Mouse (Mus musculus): Measurements from ENCODE around the gene Clic1.
A peak's percentile ranks its signal among the peaks of the same experiment; 100 is the strongest.
"Not testable (repeated sequence)": the region's sequence is repeated elsewhere in the genome, so short reads cannot be mapped to it uniquely, and the experiment has no call there.

Gene Clic1

DNA sequence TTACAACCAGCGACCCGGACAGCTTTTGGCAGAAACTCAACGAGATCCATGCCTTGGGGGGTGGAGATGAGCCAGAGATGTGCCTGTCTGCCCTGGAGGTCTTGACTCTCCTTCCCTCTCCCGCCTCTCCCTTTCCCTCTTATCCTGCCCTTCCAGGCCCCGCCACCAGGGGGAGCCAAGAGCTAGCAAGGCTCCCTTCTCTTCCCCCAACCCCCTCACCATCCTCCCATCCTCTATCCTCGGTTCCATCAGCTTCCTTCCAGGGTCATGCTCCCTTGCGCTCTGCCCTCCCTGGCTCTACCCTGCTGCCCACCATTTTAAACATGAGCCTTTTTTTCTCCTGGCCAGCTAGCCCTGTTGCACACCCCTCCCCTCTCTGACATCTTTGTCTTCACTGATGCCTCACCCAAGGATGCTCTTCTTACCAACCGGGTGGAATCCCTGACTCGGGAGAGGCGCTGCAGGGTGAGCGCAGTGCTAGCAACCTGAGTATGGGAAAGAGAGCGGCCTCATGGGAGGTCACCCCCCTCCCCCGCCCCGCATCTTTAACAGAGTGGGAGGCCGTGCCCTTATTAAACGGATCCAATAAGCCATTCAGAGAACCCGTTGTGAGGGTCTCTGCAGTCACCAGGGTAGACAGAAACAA lies 28.5 kb upstream of the Clic1 start:
- peak; percentile 83 for DNase-seq

DNA sequence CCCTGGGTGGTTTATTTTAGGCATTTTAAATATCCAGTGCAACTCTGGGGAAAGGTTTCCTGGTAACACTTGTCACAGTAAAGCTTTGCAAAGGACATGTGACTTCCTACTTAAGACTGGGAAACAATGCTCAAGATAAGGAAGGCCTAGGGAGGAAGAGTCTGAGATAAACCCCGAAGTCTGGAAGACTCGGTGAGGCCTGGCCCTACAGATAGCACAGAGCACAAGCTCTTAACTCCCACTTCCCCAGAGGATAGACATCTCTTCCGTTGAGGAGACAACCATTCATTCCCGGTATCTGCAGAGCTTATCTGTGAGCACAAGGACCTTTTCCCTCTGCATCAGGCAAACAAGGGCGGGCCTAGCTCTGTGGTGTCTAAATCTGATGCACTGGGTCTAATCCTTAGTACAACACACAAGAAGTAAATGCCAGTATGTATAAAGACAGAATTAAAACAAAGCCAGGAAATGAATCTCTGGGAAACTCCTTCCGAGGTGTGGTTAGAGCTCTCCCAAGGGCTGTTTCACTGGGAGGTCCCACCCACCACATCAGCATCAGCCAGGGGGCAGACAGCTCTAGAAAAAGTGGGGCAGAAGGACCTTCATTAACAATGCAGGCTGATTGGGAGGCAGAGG lies 27.8 kb upstream of the Clic1 start:
- DNase-seq: no peak

DNA sequence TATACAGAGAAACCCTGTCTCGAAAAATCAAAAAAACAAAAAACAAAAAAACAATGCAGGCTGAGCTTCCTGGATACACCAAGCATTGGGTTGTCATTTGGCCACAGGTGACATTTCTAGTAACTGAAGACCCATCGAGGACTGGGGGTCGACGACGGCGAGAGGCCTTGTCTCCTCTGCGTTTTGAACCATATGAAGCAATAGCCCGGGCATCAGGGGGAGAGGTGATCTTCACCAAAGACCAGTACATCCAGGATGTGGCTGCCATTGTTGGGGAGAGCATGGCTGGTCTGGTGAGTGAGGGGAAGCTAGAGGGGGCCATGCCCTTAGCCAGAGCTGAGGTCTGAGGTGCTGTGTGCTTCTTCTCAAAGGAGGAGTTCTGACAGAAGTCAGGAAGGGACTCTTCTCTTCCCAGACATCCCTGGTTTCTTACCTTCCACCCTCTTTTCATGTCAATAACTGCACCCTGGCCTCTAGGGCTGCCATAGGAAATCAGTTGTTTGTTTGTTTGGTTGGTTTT lies 27.2 kb upstream of the Clic1 start:
- DNase-seq: no peak

DNA sequence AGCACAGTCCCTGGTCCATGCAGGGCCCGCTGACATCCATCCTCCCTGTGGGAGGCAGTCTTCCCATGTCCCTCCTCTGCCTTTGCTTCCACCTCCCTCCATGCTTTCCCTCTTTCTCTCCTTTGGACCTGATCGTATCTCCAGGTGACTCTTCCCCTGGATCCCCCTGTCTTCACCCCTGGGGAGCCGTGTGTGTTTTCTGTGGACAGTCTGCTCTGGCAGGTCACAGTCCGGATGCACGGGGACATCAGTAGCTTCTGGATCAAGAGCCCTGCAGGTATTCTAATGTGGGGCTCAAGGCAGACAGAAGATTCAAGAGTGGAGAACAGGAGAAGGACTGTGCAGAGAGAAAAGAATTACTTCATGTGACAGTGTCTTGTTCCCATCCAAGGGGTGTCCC lies 26.5 kb upstream of the Clic1 start:
- no peak for DNase-seq

DNA sequence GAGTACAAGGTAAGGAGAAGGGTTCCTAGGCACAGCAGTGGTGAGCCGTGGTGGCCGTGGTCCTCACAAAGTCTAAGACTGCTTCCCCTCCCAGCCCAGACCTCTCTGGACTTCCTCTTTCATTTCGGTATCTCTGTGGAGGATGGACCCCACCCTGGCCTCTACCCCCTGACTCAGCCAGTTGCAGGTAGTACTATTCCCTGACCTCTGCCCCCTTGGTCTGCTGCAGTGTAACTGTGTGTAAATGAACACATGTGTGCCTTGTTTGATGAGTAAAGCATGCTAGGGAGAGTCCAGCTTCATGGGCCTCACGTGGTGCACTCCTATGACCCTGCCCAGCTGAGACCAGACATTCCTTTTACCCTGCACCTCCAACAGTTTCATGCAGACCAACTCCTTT lies 26.0 kb upstream of the Clic1 start:
- no peak for DNase-seq

DNA sequence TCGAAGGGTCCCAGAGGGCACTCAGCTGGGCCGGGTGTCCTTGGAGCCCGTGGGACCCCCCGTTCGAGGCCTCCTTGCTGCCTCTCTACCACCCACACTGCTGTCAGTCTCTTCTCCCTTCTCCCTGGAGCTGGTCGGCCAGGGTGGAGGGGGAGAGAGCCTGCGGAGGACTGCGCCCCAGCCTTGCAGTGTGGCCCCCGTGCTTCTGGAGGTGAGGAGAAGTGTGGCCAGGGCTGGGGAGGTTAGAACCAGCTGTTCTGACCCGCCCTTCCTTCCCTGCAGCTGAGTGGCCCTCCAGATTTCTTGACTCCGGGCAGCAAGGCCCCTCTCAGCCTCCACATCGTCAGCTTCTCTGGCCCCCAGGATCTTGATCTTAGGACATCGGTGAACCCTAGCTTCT lies 25.5 kb upstream of the Clic1 start:
- DNase-seq: no peak

DNA sequence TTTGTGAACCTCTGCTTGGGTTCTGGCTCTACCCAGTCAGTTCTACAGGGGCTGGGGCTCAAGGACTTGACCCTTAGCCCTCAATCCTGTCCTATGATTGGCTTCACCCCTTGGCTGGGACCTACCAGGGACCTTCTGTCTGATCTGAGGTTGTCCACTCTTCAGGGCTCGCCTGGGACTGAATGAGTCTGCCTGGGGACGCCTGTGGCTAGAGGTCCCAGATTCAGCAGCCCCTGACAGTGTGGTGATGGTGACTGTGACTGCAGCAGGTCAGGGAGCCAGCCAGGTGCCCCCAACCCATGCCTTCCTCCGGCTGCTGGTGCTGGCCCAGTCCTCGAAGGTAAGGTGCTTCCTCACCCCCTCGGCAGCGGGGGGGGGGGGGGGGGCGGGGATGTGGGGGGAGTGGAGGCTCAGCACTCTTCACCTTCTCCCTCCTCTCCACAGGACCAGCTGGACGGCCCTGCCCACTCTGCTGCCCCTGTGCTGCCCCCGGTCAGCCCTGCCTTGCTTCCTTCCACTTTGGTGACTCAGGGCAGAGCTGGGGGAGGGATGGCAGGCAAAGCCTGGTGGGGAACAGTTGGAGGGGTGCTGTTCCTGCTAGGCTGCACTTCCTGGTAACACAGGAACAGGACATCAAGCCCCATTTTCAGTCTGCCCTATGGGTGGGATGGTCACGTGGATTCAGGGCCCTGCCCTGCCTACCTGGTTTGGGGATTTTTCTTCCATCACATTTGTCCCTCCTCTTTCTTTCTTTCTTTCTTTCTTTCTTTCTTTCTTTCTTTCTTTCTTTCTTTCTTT lies 24.9 kb upstream of the Clic1 start:
- no peak for DNase-seq

DNA sequence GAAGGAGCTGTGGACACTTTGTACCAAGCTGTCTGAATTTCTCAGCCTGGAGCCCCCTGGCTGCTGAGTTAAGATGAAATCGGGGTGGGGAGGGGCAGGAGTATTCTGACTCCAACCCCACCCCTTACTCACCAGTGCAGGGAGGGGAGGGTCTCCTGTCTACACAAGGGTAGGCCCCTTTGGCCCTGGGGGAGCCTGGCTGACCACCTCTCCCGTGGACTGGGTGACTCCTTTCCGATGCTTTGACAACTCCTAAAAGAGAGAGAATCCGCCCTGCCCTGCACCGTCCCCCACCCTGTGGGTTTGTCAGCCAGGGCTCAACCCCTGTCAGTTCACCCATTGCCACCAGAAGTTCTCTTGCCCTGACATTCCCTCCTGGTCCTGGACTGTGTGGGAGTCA lies 23.6 kb upstream of the Clic1 start:
- no peak for DNase-seq

DNA sequence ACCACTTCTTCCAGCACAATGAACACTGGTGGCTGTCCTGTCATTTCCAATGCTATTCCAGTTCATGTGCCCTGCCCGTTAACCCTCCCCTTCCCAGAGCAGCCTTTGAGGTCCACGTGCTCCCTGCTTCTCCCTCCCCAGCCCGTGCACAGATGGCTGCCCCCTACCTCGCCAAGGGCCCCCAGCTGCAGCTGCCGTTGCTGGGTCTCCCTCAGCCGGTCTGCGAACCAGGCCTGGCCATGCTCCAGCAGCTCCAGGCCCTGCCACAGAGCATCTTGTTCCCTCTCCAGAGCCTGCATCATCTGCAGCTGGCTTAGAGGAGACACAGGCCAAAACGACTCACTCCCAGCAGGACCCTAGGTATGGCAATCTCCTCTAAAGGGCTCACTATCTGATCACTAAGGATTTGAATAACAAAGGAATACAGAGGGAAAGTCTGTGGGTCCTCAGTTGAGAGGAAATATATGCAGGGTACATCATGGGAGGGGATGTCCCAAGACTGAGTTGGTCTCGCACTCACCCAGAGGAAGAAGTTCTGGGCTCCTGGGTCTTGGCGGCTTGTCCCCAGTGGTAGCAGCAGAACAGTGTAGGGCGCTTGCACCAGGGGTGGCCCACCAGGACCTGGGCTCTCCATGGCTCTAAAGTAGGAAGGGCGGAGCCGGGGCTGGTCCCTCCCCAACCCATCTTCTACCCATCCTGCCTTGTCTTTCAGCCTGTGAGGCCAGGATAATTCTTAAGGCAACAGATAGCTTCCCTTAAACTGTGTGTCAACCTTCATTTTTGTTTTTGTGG lies 22.3 kb upstream of the Clic1 start, which contains the start of gene Sapcd1:
TSS of gene Sapcd1 (minus strand) at position 740 of the 792 bp plus-strand sequence.
- DNase-seq: peak; percentile 46

DNA sequence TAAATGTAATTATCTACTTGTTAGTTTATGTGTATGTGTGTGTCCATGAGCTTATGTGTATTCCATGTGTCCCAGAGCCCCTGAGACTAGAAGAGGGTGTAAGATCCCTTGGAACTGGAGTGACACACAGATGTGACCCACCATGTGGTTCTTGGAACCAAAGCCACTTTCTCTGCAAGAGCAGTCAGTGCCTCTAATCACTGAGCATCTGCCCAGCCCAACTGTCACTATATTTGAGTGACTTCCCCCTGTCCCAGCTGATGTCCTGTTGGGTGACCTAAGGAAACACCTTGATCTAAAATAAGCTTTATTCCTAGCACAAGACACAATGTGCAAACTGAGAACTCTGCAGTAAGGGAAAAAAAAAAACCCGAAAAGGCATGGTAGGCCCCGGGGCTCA lies 21.5 kb upstream of the Clic1 start:
- no peak for DNase-seq

DNA sequence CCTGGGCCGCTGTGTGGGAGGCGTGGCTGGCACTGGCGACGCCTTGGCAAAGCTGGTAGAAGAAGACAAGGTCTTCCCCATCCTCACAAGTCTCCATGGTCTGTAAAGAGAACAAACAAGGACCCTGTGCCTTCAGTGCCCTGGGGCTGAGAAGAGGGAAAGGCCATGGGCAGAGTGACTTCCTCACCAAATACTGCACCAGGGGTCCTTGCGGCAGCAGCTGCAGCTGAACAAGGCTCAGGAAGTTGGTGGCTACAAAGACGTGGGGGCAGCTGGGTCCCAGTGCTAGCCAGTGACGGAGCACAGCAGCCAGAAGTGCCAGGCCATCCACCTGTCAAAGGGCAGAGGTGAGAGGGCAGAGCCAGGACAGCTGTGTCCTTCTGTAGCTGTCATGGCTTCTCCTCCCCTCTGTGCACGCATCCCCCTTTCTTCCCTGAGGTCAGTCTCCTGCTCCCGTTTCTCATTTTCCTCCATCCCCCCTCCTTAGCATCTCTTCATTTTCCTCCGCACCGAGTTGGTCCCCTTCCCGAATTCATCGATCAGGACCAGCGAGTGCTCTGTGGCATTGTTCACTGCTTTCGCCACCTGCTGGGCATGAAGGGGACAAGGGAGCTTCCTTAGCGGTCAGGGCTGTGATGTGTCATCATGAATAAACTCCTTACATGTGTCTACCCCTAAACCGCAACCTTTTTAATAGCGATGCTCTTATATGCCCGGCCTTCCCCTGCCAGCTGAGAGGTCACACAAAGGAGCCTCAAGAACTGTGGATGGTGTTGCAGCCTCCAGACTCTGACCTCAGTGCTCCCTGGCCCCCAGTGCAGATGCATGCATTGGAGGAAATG lies 19.9 kb upstream of the Clic1 start:
- no peak for DNase-seq

DNA sequence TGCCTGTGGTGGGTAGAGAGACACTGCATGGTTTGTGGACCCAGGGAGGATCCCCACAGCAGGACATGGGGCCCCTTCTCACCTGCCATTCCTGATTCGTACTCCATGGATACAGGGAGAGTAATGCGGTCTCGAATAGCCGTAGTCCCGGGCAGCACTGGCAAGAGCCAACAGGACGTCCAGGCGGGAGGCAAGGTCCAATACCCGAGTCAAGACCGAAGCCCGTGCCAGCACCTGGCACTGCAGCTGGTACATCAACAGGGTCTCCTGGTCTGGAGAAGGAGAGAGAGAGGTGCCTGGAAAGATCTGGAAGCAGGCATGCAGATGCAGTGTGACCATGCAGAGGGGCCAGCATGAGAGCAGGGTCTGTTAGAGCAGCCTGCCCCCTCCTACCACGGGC lies 18.5 kb upstream of the Clic1 start:
- no peak for DNase-seq

DNA sequence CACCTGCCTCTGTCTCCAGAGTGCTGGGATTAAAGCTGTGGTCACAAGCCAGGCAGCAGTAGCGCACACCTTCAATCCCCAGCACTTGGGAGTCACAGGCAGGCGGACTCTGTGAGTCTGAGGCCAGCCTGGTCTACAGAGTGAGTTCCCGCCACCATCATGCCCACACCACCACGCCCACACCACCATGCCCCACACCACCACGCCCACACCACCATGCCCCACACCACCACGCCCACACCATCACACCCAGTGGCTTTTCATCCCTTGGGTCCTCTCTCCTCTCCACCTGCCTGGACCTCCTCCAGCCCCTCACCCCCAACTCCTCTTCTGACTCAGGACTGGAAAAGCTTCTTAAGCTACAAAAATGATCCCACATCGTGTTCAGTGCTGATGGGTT lies 17.9 kb upstream of the Clic1 start:
- no peak for DNase-seq

DNA sequence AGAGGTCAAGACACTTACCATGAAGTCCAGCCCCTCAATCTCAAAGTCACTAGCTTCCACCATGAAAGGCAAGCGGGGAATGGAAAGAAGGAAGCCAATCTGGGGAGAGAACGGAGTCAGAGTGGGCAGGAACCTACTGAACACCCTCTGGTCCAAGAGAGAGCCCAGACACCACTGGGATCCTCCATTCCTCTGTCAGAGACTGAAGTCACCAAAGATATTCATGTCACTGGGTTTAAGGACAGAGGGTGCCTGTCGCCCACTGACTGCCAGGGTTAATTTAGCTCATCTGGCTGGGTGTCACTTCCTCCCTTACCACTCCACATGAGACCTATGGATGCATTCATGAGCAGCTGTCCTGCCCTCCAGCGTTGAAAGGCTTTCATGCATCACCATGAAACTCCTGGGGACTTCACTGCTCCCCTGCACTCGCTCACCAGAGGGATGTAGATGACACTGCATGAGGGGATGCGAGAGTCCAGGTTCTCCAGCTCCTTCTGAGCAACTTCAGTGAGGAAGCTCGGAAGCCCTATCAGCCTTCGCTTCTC lies 17.4 kb upstream of the Clic1 start:
- DNase-seq: no peak

DNA sequence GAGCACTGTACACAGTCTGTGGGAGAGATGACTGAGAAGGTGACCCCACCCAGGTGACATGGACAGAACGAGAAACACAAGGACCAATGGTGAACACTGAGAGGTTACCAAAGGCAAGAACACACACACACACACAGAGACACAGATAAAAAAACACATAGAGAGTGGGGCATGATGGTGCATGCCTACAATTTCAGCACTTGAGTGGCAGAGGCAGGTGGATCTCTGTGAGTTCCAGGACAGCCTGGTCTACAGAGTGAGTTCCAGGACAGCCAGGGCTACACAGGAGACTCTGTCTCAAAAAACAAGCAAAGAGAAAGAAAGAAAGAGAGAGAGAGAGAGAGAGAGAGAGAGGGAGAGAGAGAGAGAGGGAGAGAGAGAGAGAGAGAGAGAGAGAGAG lies 16.1 kb upstream of the Clic1 start:
- not testable (repeated sequence) for DNase-seq

DNA sequence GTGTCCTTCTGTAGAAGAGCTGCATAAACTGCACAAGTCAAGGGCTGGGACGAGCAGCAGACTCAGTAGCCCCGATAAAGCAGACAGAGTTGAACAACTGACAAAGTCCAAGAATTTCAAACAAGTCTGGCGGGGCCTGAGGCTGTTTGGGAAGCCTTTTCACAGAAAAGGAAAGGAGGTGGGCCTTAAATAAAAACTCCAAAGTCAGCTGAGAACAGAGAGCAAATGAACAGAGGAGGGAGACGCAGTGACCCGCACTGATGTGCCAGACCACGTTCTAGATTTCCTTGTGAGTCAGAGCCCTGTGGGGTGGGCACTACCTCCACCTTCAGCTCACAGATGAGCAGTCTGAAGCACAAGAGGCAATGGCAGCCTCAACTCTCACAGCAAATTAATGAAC lies 14.9 kb upstream of the Clic1 start:
- DNase-seq: no peak

DNA sequence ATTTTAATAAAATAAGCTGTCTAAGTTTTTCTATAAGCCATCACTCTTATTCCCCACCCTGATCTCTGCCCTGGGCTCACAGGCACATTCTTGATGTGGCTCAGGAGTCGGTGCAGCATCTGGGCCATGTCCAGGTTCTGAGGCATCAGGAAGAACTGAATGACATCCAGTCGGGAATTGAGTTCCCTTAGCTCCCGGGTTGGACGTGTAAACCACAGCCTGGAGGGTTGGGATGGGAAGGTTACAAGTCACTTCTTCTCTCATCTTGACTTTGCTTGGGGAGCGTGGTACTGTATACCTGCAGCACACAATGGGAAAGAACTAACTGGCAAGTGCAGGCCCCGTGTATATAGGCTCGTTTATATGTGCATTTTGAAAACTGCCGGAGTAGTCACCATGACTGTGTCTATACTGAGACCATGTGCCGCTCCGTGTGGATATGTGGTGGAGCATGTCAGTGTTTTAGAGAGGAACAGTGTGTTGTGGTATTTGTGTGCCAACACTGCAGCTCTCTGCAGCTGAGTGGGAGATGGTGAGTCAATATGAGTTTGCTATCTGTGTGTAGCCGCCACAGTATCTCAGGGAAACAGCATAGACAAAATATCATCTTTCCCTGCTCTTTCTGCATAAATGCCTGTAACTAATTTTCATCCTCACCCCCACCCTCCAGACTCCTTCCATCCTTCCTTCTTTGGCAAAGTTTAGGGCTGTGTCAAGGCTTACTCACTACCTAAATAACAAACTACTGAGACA lies 10.5 kb upstream of the Clic1 start:
- DNase-seq: peak; percentile 55

DNA sequence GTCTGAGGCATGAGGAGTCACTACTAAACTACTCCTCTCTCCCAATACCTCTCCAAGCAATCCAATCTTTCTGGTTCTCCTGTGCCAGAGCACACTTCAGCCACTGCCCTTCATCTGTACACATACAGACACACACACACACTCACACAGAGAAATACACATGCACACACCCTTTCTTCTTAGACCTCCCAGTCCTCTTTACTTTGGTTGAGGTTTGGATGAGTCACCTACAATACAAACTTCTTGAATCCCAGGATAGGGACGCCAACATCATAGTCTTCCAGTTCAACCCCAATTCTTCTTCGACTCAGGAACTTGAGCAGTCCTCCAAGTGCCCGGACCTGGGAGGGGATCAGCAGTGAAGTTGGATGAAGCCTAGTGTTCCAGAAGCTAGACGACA lies 6.0 kb upstream of the Clic1 start:
- DNase-seq: no peak

DNA sequence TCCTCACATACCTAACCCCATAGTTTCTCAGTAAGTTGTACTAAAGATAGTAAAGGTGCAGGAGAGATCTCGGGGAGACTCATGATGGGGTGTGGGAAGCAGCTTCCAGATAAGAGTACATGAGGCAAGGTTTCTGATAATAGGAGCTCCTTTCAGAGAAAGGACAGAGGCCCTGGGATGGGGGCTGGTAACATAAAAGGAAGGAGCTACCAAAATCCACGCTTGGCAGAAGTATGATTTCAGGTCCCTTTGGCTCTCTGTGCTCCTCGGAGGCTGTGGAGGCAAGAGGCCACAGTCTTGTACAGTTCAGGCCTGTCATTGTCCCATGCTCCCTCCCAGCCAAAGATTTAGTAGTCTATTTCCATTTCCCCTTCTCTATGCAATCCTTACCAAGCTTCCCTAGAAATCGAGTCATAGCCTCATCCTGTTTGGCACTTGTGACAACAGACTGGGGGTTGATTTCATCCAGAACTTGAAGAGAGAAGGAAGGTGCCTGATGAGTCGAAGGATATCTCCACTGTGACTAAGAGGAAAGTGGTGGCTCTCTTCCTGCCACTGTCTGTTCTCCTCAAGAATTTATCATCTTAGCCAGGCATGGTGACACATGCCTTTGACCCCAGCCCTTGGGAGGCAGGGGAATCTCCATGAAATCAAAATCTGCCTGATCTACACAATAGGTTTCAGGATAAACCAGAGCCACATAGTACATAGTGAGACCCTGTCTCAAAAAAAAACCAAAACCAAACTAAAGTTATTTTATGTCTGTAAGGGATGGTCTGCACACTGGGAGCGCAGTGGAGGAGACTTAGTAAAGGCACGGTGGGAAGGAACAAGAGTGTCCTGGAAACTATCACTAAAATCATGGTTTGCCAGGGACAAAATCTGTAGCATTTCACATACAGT lies 4.6 kb upstream of the Clic1 start:
- no peak for DNase-seq

Data from right cerebral cortex, adult 18-20 months (tissue).